ENCODE assay signal across 8 mouse cellular contexts in the genomic region with DNA sequence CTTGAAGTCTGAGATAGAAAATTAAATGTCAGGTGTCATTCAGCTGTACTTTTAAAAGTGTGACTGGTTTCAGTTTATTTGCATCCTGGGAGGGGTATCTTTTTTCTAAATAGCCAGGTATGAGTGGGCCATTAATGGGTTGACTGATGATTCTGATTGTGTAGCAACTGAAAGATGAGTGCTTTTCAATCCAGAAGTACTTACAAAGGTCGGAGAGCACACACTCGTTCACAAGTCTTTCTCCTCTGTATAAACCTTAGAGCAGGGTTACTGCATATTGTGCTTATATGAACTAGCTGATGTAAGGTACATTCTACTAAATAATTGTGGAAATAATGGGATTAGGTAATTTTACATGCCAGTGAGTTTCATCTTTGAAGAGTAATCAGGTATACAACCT. TPM values are rescaled to one million over a fixed set of nuclear protein-coding genes. Genes with fewer than 3 reads are reported as not detected.
A peak's percentile ranks its signal among the peaks of the same experiment; 100 is the strongest.
DNase-seq lines count a peak whose midpoint lies in the region; ATAC-seq and TF ChIP-seq lines count a peak whose summit lies in the region.

No protein-coding gene starts in this region.

- H3K9ac ChIP-seq in liver, adult 2 months (ENCODE audit: low read depth, low read length), result no peak overlapping the region
- no peak overlapping the region for H3K9ac ChIP-seq in embryonic facial prominence, embryonic 15.5 days
- H3K9ac ChIP-seq in neural tube, embryonic 14.5 days (replicated peaks; ENCODE audit: low read depth, low read length), result peak overlapping the region; percentile 63

- no peaks in the 10 kb centered on the region for H3K36me3 ChIP-seq in liver, adult 2 months (ENCODE audit: control insufficient read depth, insufficient read depth, low read length)
- no peaks in the 10 kb centered on the region for H3K36me3 ChIP-seq in embryonic facial prominence, embryonic 15.5 days
- H3K36me3 ChIP-seq in limb, embryonic 10.5 days, result no peaks in the 10 kb centered on the region
- no peaks in the 10 kb centered on the region for H3K36me3 ChIP-seq in neural tube, embryonic 14.5 days (ENCODE audit: control insufficient read depth, insufficient read depth, low read length)

- no peak for ATAC-seq in embryonic facial prominence, embryonic 15.5 days (ENCODE audit: insufficient number of reproducible peaks, low FRiP score, low TSS enrichment, low read depth)
- ATAC-seq in neural tube, embryonic 14.5 days (ENCODE audit: low read depth), result no peak

- DNase-seq in liver, adult 2 months (ENCODE audit: extremely low read depth, low read depth, low spot score), result peak; percentile 53
- no peak for DNase-seq in liver
- no peak for DNase-seq in limb, embryonic 10.5 days (ENCODE audit: low spot score)
- DNase-seq in adrenal gland, adult 2 months, result no peak
- no peak for DNase-seq in left cerebral cortex, adult 9 months (ENCODE audit: low spot score in 2 of 2)
- no peak for DNase-seq in left cerebral cortex, postnatal 25 days (ENCODE audit: low spot score in 2 of 2)

- no peak overlapping the region for H3K27ac ChIP-seq in liver, adult 2 months (replicated peaks; ENCODE audit: insufficient read depth, low read depth, low read length)
- H3K27ac ChIP-seq in embryonic facial prominence, embryonic 15.5 days (replicated peaks), result no peak overlapping the region
- no peak overlapping the region for H3K27ac ChIP-seq in limb, embryonic 10.5 days
- no peak overlapping the region for H3K27ac ChIP-seq in neural tube, embryonic 14.5 days (ENCODE audit: low read depth, low read length)

- peaks cover 16% of the 10 kb centered on the region; the same call in 1 of the 2 replicates for H3K4me1 ChIP-seq in liver, adult 2 months (ENCODE audit: control insufficient read depth, insufficient read depth, low read length)
- H3K4me1 ChIP-seq in embryonic facial prominence, embryonic 15.5 days, result no peaks in the 10 kb centered on the region
- peaks cover 10% of the 10 kb centered on the region for H3K4me1 ChIP-seq in limb, embryonic 10.5 days
- peaks cover 12% of the 10 kb centered on the region; the same call in 1 of the 2 replicates for H3K4me1 ChIP-seq in neural tube, embryonic 14.5 days (ENCODE audit: control insufficient read depth, insufficient read depth, low read length)

- intact Hi-C loops in left cerebral cortex, postnatal 25 days (cut with DNase I), result no loop called here

- H3K4me2 ChIP-seq in embryonic facial prominence, embryonic 15.5 days (replicated peaks), result peak overlapping the region; percentile 69
- peak overlapping the region; percentile 72 for H3K4me2 ChIP-seq in neural tube, embryonic 14.5 days (ENCODE audit: low read depth, low read length)

- no peak for TF ChIP-seq CTCF in liver, adult 2 months (IDR thresholded peaks at IDR 0.05; ENCODE audit: low read depth, low read length)

- H3K4me3 ChIP-seq in liver, adult 2 months (ENCODE audit: insufficient read depth, low read depth, low read length), result peak overlapping the region; percentile 38; the same call in 1 of the 2 replicates
- peak overlapping the region; percentile 87 for H3K4me3 ChIP-seq in embryonic facial prominence, embryonic 15.5 days (replicated peaks)
- peak overlapping the region; percentile 73 for H3K4me3 ChIP-seq in limb, embryonic 10.5 days
- peak overlapping the region; percentile 99 for H3K4me3 ChIP-seq in neural tube, embryonic 14.5 days (ENCODE audit: low read depth, low read length)

- H3K27me3 ChIP-seq in liver, adult 2 months (ENCODE audit: control insufficient read depth, insufficient read depth, low read length), result no peaks in the 10 kb centered on the region
- no peaks in the 10 kb centered on the region for H3K27me3 ChIP-seq in embryonic facial prominence, embryonic 15.5 days
- H3K27me3 ChIP-seq in limb, embryonic 10.5 days (ENCODE audit: low read depth, poor library complexity, severe bottlenecking), result no peaks in the 10 kb centered on the region
- H3K27me3 ChIP-seq in neural tube, embryonic 14.5 days (ENCODE audit: control insufficient read depth, insufficient read depth, low read length), result 0 out of 2 replicates have a peak, but pooled peaks cover 3% of the 10 kb centered on the region

- H3K79me2 ChIP-seq in liver, adult 2 months (ENCODE audit: control insufficient read depth, insufficient read depth, low read length), result peaks cover 23% of the 10 kb centered on the region

- H3K9me3 ChIP-seq in embryonic facial prominence, embryonic 15.5 days (replicated peaks), result no peaks in the 10 kb centered on the region
- no peaks in the 10 kb centered on the region for H3K9me3 ChIP-seq in limb, embryonic 10.5 days (replicated peaks)
- no peaks in the 10 kb centered on the region for H3K9me3 ChIP-seq in neural tube, embryonic 14.5 days (ENCODE audit: control insufficient read depth, low read length)

- TF ChIP-seq POLR2A in liver, adult 2 months (IDR thresholded peaks at IDR 0.05; ENCODE audit: extremely low read depth, insufficient read depth, low read length), result no peak

- 5% methylated on average over 2 of the region's 2 CpGs for WGBS in liver, adult 2 months
- 11% methylated on average over 2 of the region's 2 CpGs for WGBS in embryonic facial prominence, embryonic 15.5 days
- 47% methylated on average over 2 of the region's 2 CpGs for WGBS in limb, embryonic 10.5 days
- WGBS in neural tube, embryonic 14.5 days, result 6% methylated on average over 2 of the region's 2 CpGs

RNA-seq across cellular contexts. Expression of a gene that starts 2.5 kb away (rescaled TPM):
- total RNA-seq in liver, adult 2 months (2014; rRNA removed), result 19.1 and 23.2 TPM in 2 replicates
- 5.5 and 8.1 TPM in 2 replicates for polyA plus RNA-seq in liver, adult 2 months (2012; rRNA removed)
- polyA plus RNA-seq in embryonic facial prominence, embryonic 15.5 days (2015; fragmentation: Nextera tagmentation; extraction: Ambion mirVana), result 105 and 109 TPM in 2 replicates
- polyA plus RNA-seq in limb, embryonic 10.5 days (2016; fragmentation: Nextera tagmentation; extraction: Ambion mirVana), result 70.0 and 95.4 TPM in 2 replicates
- polyA plus RNA-seq in neural tube, embryonic 14.5 days (2014; fragmentation: Nextera tagmentation; extraction: Ambion mirVana), result 151 TPM in 2 replicates
- 10 to 100 TPM; 59.1 to 67.9 TPM for total RNA-seq in adrenal gland, adult 2 months (2021)
- 12.5 and 16.7 TPM in 2 replicates for polyA plus RNA-seq in adrenal gland, adult 2 months (2012; rRNA removed)
- total RNA-seq in left cerebral cortex, postnatal 25 days (2021), result 10 to 100 TPM; 87.4 to 98.5 TPM

Comparison
In these comparisons a context has a peak if more than half of its experiments do, and no peak if none do; other contexts are left out.
1. H3K4me3 ChIP-seq: peak in every context shown above with its lines; median percentile 99 in neural tube, embryonic 14.5 days; 87 in embryonic facial prominence, embryonic 15.5 days; 73 in limb, embryonic 10.5 days; 38 in liver, adult 2 months.